Mouse (Mus musculus) cerebellum, postnatal 4 days (tissue): ENCODE measurements around the gene Thada.
"Not testable (repeated sequence)": the region's sequence is repeated elsewhere in the genome, so short reads cannot be mapped to it uniquely, and the experiment has no call there.

ENCODE experiments used
- DNase-seq, 2 experiments: peaks; one replicate each; pipeline ENCODE4 v3.0.0; 2022; ENCODE audit warnings: low spot score in 2 of 2, mixed read lengths in 1 of 2

The Thada gene

DNA sequence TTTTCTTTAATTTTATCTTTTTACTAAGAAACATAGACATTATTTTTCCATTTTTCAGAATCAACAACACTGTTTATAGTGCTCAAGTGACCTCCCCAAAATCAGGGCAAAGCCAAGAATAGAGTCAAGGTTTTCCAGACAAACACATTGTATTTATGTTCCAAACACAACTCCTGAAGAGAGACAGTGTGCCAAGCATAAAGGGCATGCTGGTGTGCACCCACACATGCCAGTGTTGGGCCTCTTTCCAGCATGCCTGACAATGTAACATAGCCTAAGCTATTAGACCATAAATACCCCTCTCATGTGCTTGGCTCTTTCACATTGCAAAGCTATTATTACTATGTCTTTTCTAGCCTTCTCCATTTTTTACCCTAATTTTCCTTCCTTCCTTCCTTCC is 205.8 kb downstream of the Thada start:
- no peak for DNase-seq

DNA sequence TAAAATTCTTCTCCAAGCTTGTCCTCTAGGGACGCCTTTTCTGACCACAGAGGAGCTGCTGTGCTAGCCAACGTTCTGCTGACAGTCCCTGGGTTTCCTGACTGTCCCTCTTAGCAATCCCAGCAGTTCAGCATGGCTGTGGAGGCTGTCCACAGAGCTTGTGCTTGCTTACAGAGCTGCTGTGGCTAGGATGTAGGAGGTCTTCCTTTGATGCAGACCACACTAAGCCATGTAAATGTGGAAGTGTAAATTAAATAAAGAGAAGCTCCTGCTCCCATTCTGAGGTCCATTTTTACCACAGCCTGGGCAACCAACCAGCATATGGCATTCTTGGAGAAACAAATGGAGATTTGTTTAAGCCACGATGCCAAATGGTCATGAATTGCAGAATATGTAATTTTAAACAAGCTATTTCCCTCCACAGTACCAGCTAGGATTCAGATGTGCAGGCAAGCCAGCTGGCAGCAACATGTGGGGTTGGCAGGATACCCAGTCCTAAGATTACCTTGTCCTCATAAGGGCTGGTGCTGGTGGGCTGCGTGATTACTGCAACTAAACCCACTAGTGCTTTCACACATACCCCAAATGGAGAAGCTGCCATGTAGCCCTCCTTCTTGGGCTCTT is 207.3 kb downstream of the Thada start:
- DNase-seq: peak in 1 of 2 experiments; percentile 32

DNA sequence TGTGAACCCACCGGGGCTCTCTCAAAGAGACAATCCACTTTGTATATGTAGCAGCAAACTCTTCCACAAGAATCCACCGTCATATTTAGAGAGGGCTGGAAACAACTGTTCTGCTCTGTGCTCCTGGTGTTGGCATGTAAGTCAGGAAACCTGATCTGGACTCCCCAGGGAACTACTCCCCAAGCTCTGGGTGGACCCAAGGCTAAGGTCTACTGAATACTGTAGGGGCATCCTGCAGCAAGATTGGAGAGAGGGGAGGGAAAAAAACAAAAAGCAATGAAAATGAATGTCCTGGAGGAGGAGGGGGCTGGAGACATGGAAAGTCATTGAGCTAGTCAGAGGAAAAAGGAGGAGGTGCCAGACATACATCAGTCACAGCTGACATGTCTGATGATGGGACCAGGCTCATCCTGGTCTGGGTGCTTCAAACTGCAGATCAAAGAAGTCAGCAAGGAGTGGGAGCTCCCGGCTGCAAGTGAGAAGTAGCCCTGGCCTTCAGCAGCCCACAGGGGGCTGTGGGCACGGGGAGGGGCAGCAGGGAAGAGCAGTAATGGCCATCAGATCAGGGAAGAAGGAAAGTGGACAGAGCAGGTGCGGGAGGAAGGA is 208.0 kb downstream of the Thada start:
- no peak for DNase-seq

DNA sequence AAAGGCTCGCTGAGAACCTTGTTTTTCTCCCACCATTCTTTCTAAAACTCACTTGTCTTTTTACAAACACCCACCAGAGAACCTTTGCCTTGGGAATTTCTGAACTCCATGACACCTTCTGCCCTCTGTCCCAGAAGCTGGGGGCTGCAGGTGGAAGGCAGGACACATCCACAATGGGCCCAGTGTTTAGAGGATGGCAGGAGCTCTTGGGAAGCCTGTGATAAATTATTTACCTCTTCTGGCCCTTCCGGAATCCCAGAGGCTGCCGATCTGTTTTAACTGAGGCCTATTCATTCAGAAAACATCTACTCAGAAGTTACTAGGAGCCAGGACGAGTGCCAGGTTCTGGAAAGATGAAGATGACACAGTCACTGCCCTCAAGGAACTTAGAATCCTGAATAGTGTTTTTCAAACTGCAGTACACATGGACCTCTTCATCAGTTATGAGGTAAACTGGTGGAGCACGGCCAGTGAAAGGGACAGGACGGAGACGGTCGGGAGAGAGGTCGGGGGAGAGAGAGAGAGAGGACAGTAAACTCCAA is 209.7 kb downstream of the Thada start:
- DNase-seq: no peak

DNA sequence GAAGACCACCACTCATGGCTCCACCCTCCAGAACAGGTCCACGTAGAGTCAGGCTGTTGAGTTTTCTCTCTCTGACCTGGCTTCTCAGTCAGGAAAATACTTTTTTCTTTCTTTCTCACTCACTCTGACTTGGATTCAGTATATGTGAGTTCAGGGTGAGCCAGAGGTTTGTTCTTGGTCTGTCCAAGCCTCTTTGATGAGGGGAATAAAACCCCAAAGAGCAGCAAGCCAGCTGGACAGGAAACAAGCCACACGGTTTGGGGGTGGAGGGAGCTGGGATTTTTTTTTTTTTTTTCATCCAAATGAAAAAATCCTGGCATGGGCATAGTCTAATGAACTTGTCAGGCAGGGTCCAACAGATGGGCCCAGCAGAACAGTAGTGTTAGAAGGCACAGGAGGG is 210.2 kb downstream of the Thada start:
- DNase-seq: no peak

DNA sequence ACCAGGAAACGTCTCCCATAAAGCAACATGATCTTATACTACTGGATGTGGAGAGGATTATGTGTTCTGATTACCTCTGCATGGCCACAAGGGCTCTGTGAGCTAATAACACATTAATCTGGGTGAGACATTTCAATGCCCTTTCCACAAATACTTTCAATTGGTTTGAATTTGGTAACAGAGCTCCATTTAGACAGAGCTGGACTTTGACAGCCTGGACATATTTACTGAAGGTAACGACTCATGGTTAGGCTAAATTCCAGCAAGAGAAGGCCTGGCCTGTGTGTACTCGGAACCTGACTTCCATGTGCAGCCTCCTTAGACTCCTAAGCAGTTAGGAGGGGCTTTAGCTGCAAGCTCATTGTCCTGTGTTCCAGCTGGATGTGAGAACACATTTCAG is 214.6 kb downstream of the Thada start:
- DNase-seq: no peak

DNA sequence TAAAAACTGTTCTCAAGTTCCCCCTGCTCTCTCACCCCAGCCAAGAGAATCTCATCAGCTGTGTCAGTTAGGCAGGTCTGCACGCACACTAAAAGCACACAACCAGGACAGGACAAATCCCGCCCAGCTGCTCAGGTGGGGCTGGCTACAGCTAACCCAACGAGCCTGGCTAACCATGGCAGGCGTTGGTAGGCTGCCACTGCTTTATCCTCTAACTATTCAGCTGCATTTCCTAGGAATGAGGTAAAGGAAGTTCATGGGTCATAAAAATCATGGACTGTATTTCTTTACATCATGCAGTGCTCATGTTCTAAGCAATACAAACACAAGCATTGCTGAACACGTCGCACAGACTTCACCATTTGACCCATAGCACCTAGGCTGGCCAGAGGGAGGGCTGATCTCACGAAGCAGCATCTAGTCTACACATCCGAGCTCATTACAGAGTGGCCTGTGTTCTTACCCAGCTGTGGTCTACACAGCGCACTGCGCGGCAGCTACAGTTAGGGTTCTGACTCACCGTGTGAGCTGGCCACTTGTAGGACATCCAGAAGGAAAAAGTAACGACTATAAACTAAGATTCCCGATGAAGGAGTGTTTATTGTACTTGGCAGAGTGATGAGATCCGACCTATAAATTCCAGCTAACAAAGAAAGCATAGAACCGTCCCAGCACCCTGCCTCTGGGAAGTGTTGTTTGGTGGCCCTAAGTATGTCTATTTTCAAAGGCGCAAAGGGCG is 221.7 kb downstream of the Thada start:
- DNase-seq: no peak

DNA sequence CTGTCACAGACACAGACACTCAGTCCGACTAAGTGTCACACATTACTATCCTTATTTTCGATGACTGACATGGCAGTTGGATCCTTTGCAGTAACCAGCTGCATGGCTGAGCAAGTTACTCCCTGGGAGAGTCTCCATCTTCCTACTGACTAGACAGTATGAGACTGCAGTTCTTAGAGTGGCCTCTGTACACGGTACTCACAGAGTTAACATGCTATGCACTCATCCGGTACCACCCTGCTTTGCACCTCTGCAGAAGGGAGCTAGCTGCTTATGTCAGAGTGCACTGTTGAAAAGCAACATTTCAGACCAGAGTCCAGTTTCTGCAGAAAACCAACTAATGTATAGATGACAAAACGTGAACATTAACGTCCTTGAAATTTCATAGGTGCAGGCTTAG is 222.2 kb downstream of the Thada start:
- DNase-seq: no peak

DNA sequence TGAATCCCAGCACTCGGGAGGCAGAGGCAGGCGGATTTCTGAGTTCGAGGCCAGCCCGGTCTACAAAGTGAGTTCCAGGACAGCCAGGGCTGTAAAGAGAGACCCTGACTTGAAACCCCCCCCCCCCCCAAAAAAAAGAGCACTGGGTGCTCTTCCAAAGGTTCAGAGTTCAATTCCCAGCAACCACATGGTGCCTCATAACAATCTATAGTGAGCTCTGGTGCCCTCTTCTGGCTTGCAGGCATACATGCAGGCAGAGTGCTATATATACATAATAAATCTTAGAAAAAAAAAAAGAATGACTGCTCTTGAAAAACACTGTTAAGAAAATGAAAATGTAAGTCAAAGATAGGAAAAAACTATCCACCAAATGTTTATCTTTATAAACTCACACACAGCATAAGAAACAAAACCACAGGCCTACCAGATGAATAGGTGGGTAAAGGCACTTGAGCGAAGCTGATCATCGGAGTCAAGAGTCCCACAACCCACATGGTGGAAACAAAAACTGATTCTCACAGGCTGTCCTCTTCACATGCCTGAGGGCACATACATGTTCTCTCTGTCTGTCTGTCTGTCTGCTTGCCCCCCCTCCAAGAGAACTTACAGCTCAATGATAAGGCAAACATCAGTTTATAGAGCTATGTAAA is 224.6 kb downstream of the Thada start:
- DNase-seq: no peak

DNA sequence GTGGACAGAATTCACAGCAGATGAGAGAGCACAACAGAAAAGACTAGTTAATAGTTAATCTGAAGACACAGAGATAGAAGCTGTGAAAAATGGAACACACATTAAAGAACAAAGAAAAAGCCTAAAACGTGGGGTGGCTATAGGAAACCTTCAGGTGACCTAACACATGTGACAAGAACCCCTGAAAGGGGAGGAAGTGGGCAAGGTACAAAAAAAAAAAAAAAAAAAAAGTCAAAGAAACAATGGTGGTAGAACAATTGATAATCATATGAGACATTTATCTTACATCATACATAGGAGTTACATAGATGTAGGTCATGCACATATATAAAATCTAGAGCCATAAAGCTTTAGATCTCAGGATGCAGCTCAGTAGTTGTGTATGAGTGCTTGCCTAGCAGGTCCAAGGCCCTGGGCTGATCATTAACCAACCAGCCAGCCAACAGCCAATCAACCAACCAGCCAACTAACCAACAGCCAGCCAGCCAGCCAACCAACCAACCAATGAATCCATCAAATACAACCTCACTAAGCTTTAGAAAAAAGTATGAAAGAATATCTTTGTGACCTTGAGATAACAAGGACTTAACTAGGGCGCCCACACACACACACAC is 226.2 kb downstream of the Thada start:
- DNase-seq: no peak

DNA sequence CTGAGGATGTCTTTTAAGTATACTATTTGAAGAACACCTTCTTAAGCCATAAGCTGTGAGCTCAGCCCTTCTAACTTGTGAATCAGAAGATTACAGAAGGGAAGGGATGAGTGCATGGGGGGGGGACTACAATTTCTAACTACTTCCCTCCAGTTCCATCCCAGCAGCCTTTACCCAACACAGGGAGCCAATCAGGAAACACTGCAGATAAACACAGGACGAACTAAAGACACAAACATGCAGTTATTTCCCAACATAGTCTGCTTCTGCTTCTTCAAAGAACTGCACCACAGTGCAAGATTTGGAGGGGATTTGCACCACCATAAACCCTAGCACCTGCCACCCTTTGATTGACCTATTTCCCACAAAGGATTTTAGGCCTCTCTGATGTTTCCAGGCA is 227.8 kb downstream of the Thada start:
- DNase-seq: no peak

DNA sequence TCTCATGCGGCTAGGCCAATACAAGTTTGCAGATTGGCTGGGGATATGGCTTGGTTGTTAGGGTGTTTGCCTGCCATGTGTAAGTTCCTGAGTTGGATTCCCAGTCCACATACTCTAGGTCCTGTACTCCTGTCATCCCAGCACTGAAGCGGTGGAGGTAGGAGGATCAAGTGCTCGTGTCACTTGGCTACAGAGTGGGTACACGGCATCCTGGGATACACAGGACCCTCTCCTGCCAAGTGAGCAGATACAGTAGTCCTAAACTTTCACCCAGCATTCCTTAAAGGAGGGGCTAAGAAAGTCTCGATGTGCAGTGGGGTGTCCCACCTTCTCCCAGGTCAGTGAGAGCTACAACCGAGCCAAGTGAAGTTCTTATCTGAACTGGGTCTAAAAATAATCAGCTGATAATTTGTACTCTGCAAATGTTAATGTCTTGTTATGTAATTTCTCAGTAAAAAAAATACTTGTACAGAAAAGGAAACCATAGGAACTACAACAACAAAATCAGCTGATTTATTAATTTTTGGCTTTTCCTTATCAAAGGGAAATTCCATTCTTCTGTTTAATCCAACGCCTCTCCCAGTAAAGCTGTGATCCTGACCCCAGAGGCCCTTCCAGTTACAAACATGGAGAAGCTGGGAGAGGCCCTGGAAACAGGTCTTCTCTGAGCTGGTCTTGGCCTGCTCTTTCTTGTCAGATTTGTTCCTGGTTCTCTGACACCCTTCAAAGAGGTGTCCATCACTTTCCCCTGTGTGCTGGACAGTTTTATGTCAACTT is 229.0 kb downstream of the Thada start:
- DNase-seq: no peak

DNA sequence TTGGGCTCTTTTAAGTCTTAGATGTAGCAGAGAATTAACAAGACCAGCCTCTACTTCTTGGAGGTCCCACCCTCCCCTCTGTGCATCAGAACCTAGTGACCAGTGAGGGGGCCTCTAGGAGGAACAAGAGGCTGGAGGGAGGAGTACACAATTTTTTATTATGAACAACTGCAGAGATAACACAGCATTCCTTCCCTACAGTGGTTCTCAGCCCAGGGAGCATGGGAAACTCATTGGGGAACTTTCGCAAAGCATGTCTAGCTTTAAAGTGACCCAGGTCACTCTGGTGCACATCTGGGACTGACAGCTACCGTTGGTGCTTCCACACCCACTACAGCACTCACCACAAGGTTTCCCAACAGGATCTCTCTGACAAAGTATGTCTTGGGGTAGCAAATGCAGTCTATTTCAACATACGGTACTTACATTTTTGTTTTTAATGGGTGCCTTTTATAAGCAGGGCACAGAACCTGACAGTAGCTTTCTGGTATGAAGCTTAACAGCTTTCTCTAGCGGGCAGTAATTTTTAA is 230.5 kb downstream of the Thada start:
- DNase-seq: no peak

DNA sequence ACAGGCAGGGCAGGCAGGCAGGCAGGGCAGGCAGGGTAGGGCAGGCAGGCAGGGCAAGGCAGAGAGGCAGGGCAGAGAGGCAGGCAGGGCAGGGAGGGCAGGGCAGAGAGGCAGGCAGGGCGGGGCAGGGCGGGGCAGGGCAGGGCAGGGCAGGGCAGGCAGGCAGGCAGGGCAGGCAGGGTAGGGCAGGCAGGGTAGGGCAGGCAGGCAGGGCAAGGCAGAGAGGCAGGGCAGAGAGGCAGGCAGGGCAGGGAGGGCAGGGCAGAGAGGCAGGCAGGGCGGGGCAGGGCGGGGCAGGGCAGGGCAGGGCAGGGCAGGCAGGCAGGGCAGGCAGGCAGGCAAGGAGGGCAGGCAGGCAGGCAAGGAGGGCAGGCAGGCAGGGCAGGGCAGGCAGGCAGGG is 231.2 kb downstream of the Thada start:
- not testable (repeated sequence) for DNase-seq

DNA sequence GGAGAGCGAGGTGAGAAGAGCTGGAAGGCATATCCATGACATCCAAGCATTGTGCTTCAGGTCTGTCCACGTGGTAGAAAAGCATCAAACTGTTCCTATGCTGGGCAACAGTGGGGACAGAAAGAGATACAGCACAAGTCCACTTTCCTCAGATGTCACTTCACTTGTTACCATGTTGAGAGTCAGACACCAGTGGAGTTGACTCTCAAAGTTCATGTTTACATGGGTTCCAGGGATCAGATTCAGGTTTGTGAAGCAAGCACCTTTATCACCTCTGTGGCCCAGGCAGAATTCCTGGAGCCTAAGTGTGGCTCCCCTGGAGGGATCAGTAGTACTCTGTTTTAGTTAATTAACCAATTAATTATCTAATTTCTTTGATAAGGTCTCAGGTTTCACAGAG is 232.2 kb downstream of the Thada start:
- no peak for DNase-seq

DNA sequence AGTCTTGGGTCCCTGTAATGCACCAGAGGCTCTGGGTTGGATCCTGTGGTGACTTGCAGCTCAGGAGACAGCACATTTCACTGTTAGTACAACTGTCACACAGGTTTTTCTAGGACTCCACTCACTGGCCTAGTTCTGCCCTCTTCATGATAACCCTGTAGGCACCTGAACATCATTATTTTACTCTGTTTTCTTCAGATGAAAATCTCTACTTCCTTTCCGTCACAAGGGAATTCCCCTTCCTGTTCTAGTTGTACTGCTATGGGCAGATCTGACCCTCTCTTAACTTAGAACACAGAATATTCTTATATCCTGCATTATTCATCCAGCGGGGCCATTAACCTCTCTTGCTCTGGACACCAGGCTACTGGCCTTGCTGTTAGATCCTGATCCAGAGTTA is 234.6 kb downstream of the Thada start:
- no peak for DNase-seq

DNA sequence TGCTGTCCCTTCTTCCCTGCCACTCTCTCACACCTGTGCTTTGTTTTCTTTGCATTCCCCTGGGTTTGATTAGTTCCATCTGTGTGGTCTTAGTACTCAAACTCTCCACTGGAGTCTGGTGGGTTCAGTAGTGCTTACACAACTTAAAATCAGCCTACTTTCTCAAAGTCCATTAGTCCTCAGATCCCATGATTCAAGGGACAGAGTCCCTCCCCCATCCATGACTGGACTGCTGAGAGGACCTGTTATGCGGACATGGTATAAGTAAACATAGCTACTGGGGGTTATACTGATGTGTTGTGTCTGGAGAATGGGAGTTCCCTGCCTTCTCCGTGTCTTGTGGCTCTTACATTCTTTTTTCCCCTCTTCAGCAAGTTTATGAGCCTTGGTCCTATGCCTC is 237.8 kb downstream of the Thada start:
- DNase-seq: no peak

DNA sequence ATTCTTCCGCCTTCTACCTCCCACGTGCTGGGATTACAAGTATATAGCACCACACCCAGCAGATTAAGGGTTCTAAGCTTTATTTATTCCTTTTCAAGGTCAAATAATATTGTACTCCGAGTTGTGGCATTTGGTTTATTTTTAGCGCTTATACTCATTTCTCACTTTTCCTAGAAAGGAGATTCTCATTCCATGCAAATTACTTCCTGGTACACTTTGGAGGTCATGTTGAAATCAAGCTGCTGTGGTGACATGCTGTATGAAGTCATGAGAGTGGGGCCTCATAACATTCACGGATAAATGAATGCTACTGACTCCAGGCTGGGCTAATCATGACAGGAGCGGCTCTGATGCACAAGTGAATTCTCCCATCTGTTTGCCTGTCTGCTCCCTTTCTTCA is 239.3 kb downstream of the Thada start:
- DNase-seq: no peak

DNA sequence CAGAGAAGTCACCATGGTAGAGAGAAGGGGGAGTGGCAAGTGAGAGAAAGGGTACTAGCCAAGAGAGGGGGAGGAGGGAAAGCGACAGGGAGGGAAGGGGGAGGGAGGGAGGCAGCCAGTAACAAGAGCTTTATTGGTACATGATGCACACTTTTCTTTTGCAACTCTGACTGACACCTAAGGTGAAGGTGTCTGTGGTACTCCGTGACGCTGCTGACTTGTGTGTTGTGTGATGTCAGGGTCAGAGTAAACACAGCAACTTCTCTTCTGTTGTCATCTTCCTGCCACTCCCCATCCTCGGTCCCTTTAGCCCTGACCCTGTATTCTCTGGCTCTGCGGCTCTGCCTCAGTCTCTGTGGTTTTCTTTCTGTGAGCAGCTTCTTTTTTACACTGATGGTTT is 239.8 kb downstream of the Thada start:
- DNase-seq: no peak

DNA sequence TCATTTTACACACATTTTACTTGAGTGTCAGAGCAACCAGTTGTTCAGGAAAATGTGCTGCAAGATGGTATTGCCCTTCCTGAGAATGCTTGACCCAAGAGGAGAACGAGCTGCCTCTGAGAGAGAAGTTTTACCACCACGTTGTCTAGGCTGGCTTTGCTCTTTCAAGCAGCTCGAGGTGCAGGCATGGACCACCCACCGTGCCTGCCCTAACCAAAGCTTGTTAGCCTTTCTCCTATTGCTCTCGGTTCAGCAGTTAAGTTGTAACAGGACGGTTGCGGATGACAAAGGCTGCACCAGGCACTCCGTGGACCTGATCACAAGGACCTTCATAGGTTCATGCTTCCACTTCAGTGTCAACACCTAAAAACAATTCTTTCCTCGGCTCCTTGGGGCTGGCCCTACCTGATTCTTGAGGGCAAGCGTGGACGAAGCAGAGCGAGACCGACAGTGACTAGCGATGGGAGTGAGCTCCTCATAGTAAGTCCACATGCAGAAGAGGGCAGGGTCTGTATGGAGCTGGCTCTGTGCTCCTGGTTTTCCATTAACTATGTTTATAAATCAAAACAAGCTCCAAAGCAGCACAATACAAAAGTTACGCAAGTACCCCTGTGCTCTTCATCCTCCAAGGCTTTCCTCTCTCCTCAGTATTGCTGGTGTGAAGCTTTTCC is 241.7 kb downstream of the Thada start:
- no peak for DNase-seq
